Mouse (Mus musculus) ES-E14 (cell line): ENCODE results near the gene Opn4.

Source experiments
- CHD2 ChIP-seq: IDR thresholded peaks from 2 replicates; pipeline ENCODE4 v1.6.1; 2014; ENCODE audit warnings: mild to moderate bottlenecking, low read depth, low read length, inconsistent platforms
- HCFC1 ChIP-seq: IDR thresholded peaks from 2 replicates; pipeline ENCODE4 v1.6.1; 2012; ENCODE audit warnings: low read length, inconsistent platforms, borderline replicate concordance; ENCODE audit not compliant: insufficient read depth
- MAFK ChIP-seq: IDR thresholded peaks from 2 replicates; pipeline ENCODE4 v1.6.1; 2014; ENCODE audit warnings: mild to moderate bottlenecking, low read depth, low read length, inconsistent platforms; ENCODE audit not compliant: insufficient read depth
- ZC3H11A ChIP-seq: IDR thresholded peaks from 2 replicates; pipeline ENCODE4 v1.6.1; 2012; ENCODE audit warnings: low read depth, mild to moderate bottlenecking, inconsistent platforms, low read length, borderline replicate concordance
- ZNF384 ChIP-seq: IDR thresholded peaks from 2 replicates; pipeline ENCODE4 v1.6.1; 2012; ENCODE audit warnings: low read depth, low read length, inconsistent platforms

- TF ChIP-seq HCFC1 (no peak), ZC3H11A (no peak), ZNF384 (no peak), MAFK (no peak), CHD2 (no peak)
Measured at GRCm38 (mm10) chr14:34591741-34592535, 8.0 kb downstream of the Opn4 start.
